Mouse (Mus musculus): ENCODE measurements around the gene Gm10974.

Gm10974 gene

DNA sequence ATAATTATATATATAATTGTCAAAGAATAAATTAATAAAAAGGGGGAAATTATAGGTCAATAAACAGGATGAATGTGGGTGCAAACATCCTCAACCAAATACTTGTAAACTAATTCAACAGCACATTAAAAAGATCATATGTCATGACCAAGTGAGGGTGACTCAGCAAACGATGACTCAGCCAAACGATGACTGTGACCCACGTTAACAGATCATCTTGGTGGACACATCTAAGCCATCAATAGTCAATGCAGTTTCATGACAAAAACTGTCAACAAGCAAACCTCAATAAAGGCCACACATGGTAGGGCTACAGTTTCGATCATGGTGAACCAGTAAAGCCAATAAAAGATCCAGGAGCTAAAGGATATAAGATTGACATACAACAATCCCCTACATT is 6.7 kb upstream of the Gm10974 start:
- no peak for DNase-seq (ENCODE audit: low spot score in 2 of 2)

DNA sequence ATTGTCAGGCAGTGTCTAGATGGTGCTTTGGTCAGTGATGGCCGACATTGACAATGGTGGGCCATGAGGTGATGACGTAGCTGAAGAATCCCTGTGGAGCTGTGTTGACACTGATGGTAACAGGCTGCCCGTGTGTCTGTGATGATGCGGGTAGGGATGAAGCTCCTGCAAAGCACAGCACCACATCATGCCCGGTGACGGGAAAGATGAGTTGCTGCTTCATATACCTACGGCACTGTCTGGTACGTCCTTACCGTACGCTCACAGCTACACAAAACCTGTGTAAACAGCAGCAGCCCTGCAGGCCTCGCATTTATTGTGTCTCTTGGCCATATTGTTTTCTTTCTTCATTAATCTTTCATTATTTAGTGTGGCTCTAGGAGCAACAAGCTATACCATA is 1.2 kb upstream of the Gm10974 start:
- no peak for DNase-seq (ENCODE audit: low spot score in 2 of 2)

DNA sequence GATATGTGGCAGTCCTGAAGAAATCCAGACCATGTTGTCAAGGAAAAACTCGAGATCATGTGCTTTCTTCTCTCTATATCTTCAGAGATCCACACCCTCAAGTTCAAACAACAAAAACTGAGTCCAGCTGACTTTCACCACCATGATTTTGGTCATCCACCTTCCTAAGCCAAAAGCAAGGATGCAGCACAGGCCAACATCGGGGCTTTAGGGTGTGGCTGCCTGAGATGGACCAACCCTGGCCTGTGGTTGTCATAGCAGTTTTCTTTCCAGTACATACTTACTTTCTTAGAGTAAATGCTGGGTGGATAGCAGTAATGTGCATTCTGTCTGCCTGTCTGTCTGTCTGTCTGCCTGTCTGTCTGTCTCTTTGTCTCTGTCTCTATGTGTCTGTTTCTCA is 294 bp upstream of the Gm10974 start:
- no peak for DNase-seq (ENCODE audit: low spot score in 2 of 2)

DNA sequence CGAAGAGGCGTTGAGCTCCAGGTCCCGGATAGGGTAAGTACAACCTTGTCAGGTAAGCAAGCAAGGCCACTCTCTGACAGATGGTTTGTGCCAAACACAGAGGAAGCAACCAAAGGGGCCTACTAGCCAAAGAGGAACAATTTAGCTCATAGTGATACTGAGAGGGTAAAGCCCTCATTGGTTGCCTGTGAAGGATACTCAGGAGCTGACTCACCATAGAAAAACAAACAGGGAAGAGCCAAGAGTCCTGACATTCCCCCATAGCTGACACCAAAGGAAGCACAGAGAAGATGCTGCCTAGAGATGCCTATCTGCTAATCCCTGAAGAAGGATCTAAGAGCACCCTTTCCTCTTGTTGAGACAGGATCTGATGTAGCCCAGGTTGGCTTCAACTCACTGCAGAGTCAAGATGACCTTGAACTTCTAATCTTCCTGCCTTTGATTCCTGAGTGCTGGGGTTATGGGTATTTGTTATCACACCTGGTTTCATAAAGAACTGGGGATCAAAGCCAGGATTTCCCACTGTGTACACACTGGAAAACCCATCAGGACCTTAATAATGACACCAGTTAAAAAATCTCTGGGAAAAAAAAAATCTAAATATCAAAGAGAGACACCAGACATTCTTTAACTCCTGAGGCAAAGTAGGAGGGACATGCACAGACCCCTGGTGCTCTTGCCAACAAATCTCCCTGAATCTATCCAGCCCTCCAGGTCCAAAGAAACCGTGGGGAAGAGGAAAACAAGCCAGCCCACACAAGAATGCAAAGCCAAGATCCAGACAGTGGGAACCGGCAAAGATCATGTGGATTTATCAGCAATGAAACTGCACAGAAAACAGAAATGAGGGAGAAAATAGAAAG is 3.6 kb downstream of the Gm10974 start:
- no peak for DNase-seq (ENCODE audit: low spot score in 2 of 2)

- no peak for DNase-seq (ENCODE audit: low spot score in 2 of 2)
Measured at GRCm38 (mm10) chr7:66369934-66370445, 4.3 kb downstream of the Gm10974 start.

GRCm38 (mm10) chr7:66370970-66371369 is 5.3 kb downstream of the Gm10974 start:
- DNase-seq (ENCODE audit: low spot score in 2 of 2): no peak

DNA sequence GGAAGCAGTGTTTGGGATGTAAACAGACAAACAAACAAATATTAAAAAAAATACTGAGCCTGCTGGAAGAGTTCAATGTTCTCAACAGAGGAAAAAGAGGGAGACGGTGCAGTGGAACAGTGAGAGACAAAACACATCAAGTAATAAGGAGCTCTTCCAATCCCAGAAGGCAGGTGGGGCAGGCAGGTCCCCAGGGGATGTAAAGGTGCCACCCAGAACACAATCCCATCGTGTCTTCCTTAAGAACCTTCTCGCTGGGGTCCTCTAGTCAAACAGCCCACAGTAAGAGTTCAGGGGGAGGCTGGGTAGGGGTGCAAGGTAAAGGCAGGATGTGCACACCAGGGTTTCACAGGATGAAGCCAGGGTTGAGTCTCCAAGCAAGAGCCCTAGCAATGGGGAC is 7.7 kb downstream of the Gm10974 start:
- no peak for DNase-seq (ENCODE audit: low spot score in 2 of 2)

GRCm38 (mm10) chr7:66375736-66376135 is 10.0 kb downstream of the Gm10974 start:
- no peak for DNase-seq (ENCODE audit: low spot score in 2 of 2)

GRCm38 (mm10) chr7:66376560-66376959 is 10.9 kb downstream of the Gm10974 start:
- DNase-seq (ENCODE audit: low spot score in 2 of 2): no peak

GRCm38 (mm10) chr7:66384213-66384612 is 18.5 kb downstream of the Gm10974 start:
- DNase-seq (ENCODE audit: low spot score in 2 of 2): no peak

DNA sequence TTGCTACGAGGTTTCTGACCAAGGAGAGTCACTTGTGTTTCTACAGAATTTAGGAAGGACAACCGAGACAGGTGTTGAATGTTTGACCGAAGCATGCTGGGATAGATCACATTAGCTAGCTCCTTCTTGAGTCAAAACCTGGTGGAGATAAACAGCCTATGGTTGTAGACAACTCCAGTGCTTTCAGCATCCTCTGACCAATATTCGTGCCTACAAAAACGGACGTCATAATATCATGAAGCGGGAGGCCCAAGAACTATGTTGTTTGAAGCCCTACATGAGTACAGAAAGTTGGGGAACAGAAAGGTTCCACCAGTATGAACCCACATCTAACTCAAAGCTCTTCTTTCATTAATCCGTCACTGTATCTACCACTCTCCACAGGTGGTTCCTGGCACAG is 19.2 kb downstream of the Gm10974 start:
- DNase-seq (ENCODE audit: low spot score in 2 of 2): no peak

- no peak for DNase-seq (ENCODE audit: low spot score in 2 of 2)
Measured at GRCm38 (mm10) chr7:66385826-66386225, 20.1 kb downstream of the Gm10974 start.

GRCm38 (mm10) chr7:66386411-66386810 is 20.7 kb downstream of the Gm10974 start:
- no peak for DNase-seq (ENCODE audit: low spot score in 2 of 2)

GRCm38 (mm10) chr7:66387419-66387812 is 21.7 kb downstream of the Gm10974 start:
- DNase-seq (ENCODE audit: low spot score in 2 of 2): no peak

DNA sequence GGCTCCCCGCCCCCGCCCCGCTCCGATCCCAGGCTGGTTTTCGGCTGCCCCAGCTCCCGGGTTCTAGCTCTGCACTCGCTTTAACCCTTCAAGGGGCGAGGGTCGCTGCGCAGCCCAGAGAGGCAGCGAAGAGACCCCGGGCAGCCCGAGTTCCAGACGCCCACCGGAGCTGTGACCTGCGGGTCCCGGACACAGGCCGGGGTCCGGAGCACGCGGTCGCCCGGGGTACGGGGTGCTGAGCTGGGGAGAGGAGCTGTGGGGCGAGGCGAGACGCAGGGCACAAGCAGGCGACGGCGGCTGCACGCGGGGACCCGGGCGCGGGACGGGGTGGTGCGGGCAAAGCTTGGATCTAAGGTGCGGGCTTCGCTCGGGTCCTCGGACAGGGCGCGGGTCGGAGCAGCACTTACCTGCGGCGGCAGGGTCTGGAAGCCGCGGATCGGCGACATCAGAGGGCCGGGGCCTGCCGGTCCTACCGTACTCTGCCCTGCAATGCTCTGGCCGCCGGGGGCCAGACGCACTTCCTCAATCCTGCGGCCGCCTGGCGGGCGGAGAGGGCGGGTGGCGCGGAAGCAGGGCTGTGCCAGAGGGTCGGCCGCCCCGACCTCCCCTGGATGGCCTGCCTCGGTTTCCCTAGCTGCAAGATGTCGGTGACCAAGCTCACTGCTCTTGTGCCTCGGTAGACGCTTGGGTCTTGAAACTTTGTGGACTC is 22.3 kb downstream of the Gm10974 start, which contains the start of gene Lrrk1:
Lrrk1 (minus strand) TSS at position 538 of the 709 bp plus-strand sequence.
- DNase-seq (ENCODE audit: low spot score in 2 of 2): peak; percentile 29 to 37

GRCm38 (mm10) chr7:66388621-66389532 is 23.2 kb downstream of the Gm10974 start:
- peak; percentile 72 to 79 for DNase-seq (ENCODE audit: low spot score in 2 of 2)

DNA sequence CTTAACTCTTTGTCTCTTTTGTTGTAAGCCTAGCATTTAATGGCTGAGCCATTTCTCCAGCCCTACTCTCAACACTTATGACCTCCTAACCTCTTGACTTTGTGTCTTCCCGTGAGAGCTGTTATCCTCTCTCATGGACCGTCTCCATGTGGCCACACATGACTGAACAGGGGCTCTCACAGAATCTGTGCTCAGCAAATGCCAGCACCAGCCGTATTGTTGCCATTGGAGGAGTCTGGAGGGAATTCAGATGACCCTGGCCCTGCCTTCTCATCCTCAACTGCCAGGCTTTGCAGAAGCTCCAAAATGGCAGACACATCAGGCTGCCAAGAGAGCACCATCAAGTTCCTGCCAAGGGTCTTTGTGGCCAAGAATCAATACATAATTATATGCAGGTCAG is 31.6 kb downstream of the Gm10974 start:
- DNase-seq (ENCODE audit: low spot score in 2 of 2): no peak

DNA sequence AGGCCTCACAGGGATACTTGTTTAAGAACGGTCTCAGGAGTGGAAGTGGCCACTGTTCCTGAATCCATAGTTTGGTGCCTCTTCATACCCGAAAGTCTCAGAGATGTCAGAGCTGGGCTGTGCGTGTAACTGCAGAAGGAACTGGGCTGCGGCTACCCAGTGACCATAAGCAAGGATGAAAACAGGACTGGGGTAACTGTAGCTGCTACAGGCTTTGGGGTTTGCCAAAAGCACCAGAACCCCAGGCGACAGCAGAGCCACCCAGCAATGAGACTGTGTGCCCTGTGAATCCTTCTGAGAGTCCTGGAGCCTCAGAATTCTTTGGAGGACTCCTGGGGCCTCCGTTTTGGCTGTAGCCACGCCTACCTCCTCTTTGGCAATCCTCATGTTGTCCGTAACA is 35.9 kb downstream of the Gm10974 start:
- no peak for DNase-seq (ENCODE audit: low spot score in 2 of 2)

GRCm38 (mm10) chr7:66402876-66403275 is 37.2 kb downstream of the Gm10974 start:
- DNase-seq (ENCODE audit: low spot score in 2 of 2): no peak

DNA sequence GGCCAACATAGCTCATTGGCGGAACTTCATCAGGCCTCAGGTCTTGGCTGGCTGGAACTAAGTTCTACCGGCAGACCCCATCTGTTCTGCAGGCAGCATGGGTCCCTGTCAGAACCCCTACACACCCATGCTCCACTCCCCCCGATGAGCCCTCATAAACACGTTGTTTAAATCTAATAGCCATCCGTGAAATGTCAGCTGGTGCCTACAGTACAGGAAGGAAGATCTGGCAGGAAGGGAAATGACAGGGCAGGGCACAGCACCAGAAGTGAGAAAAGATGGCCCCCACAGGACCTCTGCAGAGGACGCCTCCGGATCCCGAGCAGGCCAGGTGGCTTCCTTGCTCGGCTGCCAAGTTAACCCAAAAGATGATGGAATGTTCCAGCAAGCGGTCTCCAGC is 38.4 kb downstream of the Gm10974 start:
- no peak for DNase-seq (ENCODE audit: low spot score in 2 of 2)

DNA sequence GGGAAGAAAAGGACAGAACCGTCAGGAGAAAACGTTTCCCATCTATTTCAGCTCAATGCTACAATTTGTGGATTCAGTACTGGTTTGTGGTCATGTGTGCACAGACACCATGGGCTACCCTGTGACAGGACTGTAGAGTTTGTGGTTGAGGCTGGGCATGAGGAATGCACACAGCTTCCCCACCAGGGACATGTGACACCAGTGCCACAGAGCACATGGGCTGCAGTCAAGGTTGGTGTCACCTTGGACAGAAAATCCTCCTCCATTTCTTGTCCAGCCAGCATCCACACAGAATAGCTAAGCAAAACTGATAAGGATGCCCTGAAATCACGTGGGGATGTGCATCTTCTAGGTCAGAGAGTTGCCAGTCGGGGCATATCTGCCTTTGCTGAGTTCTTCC is 39.1 kb downstream of the Gm10974 start:
- DNase-seq (ENCODE audit: low spot score in 2 of 2): no peak

DNA sequence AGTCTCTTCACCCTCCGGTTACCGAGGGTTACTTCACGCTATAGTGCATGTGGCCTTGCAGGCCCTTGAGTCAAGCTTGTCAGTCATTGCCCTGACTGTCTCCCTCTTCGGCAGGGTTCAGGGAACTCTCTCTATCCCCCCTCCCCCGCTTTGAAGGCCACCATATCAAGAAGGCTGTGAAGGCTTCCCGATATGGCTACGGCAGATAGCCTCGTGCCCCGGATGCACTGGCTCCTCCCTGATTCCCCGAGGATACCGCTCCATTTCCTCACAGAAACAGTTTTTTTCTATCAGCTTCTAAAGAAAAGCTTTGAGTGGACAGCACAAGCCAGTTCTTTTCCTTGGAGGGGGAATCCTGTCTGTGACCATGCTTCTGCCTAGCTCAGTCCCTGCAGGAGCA is 39.8 kb downstream of the Gm10974 start:
- no peak for DNase-seq (ENCODE audit: low spot score in 2 of 2)
